Mouse (Mus musculus) myocyte (in vitro differentiated cells): ENCODE measurements around the gene Ppp1r13b. TPM values are rescaled to one million over a fixed set of nuclear protein-coding genes. Genes with fewer than 3 reads are reported as not detected.

ENCODE experiments used
- H3K27me3 ChIP-seq: one replicate; pipeline ENCODE4 v1.6.1; 2011; ENCODE audit not compliant: control insufficient read depth, insufficient read depth, insufficient read length
- H3K36me3 ChIP-seq: one replicate; pipeline ENCODE4 v1.6.1; 2011; ENCODE audit not compliant: control insufficient read depth, insufficient read depth
- H3K4me2 ChIP-seq: one replicate; pipeline ENCODE4 v1.6.1; 2011; ENCODE audit warnings: low read depth, control low read depth
- H3K4me3 ChIP-seq: one replicate; pipeline ENCODE4 v1.5.1; 2011; ENCODE audit warnings: mild to moderate bottlenecking, control low read depth, moderate library complexity
- H3K79me2 ChIP-seq: one replicate; pipeline ENCODE4 v1.6.1; 2011; ENCODE audit not compliant: control insufficient read depth, insufficient read depth
- H3ac ChIP-seq: one replicate; pipeline ENCODE4 v1.6.1; 2011; ENCODE audit not compliant: control insufficient read depth, insufficient read length
- CEBPB ChIP-seq: IDR thresholded peaks from 2 replicates; pipeline ENCODE4 v1.6.1; 2011; ENCODE audit warnings: mild to moderate bottlenecking, moderate library complexity; ENCODE audit not compliant: poor library complexity, insufficient read depth, severe bottlenecking
- E2F4 ChIP-seq: IDR thresholded peaks from one replicate; pipeline ENCODE4 v1.6.1; 2011; ENCODE audit warnings: mild to moderate bottlenecking, control low read depth, moderate library complexity; ENCODE audit not compliant: insufficient read depth
- MAX ChIP-seq: IDR thresholded peaks from one replicate; pipeline ENCODE4 v1.6.1; 2011; ENCODE audit warnings: low read depth, mild to moderate bottlenecking, control low read depth
- MYOD1 ChIP-seq, 3 experiments: IDR thresholded peaks; one replicate each; pipeline ENCODE4 v1.6.1; 2011; ENCODE audit warnings: control low read depth in 2 of 3, low read depth in 2 of 3, mild to moderate bottlenecking in 2 of 3, moderate library complexity in 1 of 3; ENCODE audit not compliant: insufficient read length in 2 of 3, control insufficient read depth in 1 of 3
- MYOG ChIP-seq, 3 experiments: IDR thresholded peaks; one replicate each; pipeline ENCODE4 v1.6.1; 2011; ENCODE audit warnings: control low read depth in 2 of 3, low read depth in 2 of 3, mild to moderate bottlenecking in 2 of 3; ENCODE audit not compliant: insufficient read length in 2 of 3, control insufficient read depth in 1 of 3, insufficient read depth in 1 of 3
- POLR2A ChIP-seq: IDR thresholded peaks from one replicate; pipeline ENCODE4 v1.6.1; 2011; ENCODE audit warnings: low read depth, mild to moderate bottlenecking, control low read depth, moderate library complexity; ENCODE audit not compliant: insufficient read length
- POLR2AphosphoS2 ChIP-seq: IDR thresholded peaks from one replicate; pipeline ENCODE4 v1.6.1; 2011; ENCODE audit warnings: low read depth, control low read depth; ENCODE audit not compliant: insufficient read length
- REST ChIP-seq: IDR thresholded peaks from one replicate; pipeline ENCODE4 v1.6.1; 2011; ENCODE audit warnings: mild to moderate bottlenecking, control low read depth, moderate library complexity; ENCODE audit not compliant: insufficient read depth, insufficient read length
- SRF ChIP-seq: IDR thresholded peaks from one replicate; pipeline ENCODE4 v1.6.1; 2011; ENCODE audit warnings: low read depth; ENCODE audit not compliant: control insufficient read depth, insufficient read length
- TCF12 ChIP-seq: IDR thresholded peaks from one replicate; pipeline ENCODE4 v1.6.1; 2011; ENCODE audit warnings: mild to moderate bottlenecking, control low read depth; ENCODE audit not compliant: poor library complexity, insufficient read depth, severe bottlenecking
- TCF3 ChIP-seq: IDR thresholded peaks from one replicate; pipeline ENCODE4 v1.6.1; 2011; ENCODE audit warnings: low read depth, control low read depth; ENCODE audit not compliant: insufficient read length
- USF1 ChIP-seq: IDR thresholded peaks from one replicate; pipeline ENCODE4 v1.6.1; 2011; ENCODE audit warnings: low read depth, mild to moderate bottlenecking, control low read depth, moderate library complexity
- polyA plus RNA-seq: library from polyadenylated mRNA; unstranded; fragments of >200 nt; fragmentation: generic; extraction: Trizol; gene quantifications from one replicate; pipeline ENCODE4 v1.2.1, GENCODE M21; 2012; ENCODE audit warnings: missing spikeins

Ppp1r13b gene
- polyA plus RNA-seq, 1 experiment: 7.4 TPM

- Histone ChIP-seq H3K36me3 (no peaks in the 10 kb centered on the region), H3K79me2 (peaks cover 51% of the 10 kb centered on the region), H3K4me3 (peak overlapping the region; percentile 57), H3ac (peak overlapping the region; percentile 57), H3K4me2 (peak overlapping the region; percentile 85), H3K27me3 (no peaks in the 10 kb centered on the region)
- TF ChIP-seq MYOG (IDR thresholded peaks at IDR 0.05; ENCODE audit: control insufficient read depth in 1 of 3, insufficient read depth in 1 of 3, insufficient read length in 2 of 3, low read depth in 2 of 3) (no peak), REST (no peak), MYOD1 (IDR thresholded peaks at IDR 0.05; ENCODE audit: control insufficient read depth in 1 of 3, insufficient read length in 2 of 3, low read depth in 2 of 3) (no peak), TCF12 (no peak), SRF (no peak), CEBPB (no peak), USF1 (no peak), MAX (no peak), TCF3 (no peak), POLR2AphosphoS2 (no peak), POLR2A (no peak), E2F4 (no peak)
These were observed 92.8 kb downstream of the Ppp1r13b start for GRCm38 (mm10) chr12:111814769-111815762.

DNA sequence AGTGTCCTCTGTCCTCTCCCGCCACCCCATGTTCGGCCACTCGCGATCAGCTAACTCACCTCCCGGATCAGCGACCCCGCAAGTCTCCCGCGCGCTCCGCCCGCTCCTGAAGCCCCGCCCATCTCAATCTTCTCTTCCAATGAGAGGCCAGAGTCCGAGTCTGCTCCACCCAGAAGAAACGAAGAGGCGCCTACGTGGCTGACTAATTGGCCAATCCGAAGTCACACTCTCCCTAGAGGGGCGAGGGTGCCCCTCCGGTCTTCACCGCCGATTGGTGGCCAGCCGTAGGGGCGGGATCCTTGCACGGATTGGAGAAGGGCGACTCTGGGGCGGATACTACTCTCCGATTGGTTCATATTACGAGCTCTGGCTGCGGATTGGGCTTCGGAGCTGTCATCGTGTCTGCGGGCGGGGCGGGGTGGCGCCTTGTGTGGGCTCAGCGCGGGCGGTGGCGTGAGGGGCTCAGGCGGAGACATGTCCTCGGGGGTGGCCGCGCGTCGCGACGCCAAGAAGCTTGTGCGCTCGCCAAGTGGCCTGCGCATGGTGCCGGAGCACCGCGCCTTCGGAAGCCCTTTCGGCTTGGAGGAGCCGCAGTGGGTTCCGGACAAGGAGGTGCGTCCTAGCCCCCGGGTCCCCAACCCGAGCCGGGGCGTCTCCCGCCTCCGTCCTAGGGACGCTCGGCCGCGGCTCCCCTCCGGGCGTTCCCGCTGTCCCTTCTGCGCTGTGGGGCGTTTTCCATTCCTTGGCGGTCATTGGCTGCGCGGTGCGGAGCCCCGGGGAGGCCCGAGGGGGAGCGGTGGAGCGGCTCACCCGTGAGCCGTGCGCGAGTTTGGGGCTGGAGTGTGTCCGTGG is 93.9 kb downstream of the Ppp1r13b start, which contains the start of the genes Xrcc3 and Zfyve21:
Gene Xrcc3 (minus strand): TSS at position 108 of the 852 bp plus-strand sequence.
Gene Zfyve21 (plus strand): TSS at position 405 of the 852 bp plus-strand sequence.
- peak within 1 kb of the TSS; percentile 95 for H3K4me2 ChIP-seq
- H3ac ChIP-seq: peak within 1 kb of the TSS; percentile 57
- peak within 1 kb of the TSS; percentile 57 for H3K4me3 ChIP-seq
- H3K27me3 ChIP-seq: no peaks in the 10 kb centered on the region
- TF ChIP-seq POLR2A (peak; percentile 92), MYOG (IDR thresholded peaks at IDR 0.05; ENCODE audit: control insufficient read depth in 1 of 3, insufficient read depth in 1 of 3, insufficient read length in 2 of 3, low read depth in 2 of 3) (peak in 1 of 3 experiments; percentile 13), REST (no peak), MYOD1 (IDR thresholded peaks at IDR 0.05; ENCODE audit: control insufficient read depth in 1 of 3, insufficient read length in 2 of 3, low read depth in 2 of 3) (peak in 1 of 3 experiments; percentile 19), TCF3 (no peak), SRF (peak; percentile 60), E2F4 (peak; percentile 78), POLR2AphosphoS2 (peak; percentile 95)
- H3K36me3 ChIP-seq: no peaks in the 10 kb centered on the region
- peaks cover 43% of the 10 kb centered on the region for H3K79me2 ChIP-seq

GRCm38 (mm10) chr12:111813111-111813765 is 94.7 kb downstream of the Ppp1r13b start:
- peak overlapping the region; percentile 57 for H3K4me3 ChIP-seq
- TF ChIP-seq USF1: no peak
- no peak for TF ChIP-seq MAX
- TF ChIP-seq E2F4: no peak
- TF ChIP-seq SRF: no peak
- TF ChIP-seq TCF3: no peak
- no peak for TF ChIP-seq TCF12
- TF ChIP-seq MYOG (IDR thresholded peaks at IDR 0.05; ENCODE audit: control insufficient read depth in 1 of 3, insufficient read depth in 1 of 3, insufficient read length in 2 of 3, low read depth in 2 of 3): no peak
- no peak for TF ChIP-seq REST
- TF ChIP-seq POLR2AphosphoS2: no peak
- no peak for TF ChIP-seq MYOD1 (IDR thresholded peaks at IDR 0.05; ENCODE audit: control insufficient read depth in 1 of 3, insufficient read length in 2 of 3, low read depth in 2 of 3)
- no peak for TF ChIP-seq CEBPB
- TF ChIP-seq POLR2A: no peak
- H3K36me3 ChIP-seq: no peaks in the 10 kb centered on the region
- H3K4me2 ChIP-seq: peak overlapping the region; percentile 95
- H3K79me2 ChIP-seq: peaks cover 38% of the 10 kb centered on the region
- no peaks in the 10 kb centered on the region for H3K27me3 ChIP-seq
- H3ac ChIP-seq: peak overlapping the region; percentile 57

- Histone ChIP-seq H3K27me3 (no peaks in the 10 kb centered on the region), H3K36me3 (no peaks in the 10 kb centered on the region), H3K79me2 (peaks cover 32% of the 10 kb centered on the region), H3ac (peak overlapping the region; percentile 57), H3K4me3 (peak overlapping the region; percentile 57), H3K4me2 (peak overlapping the region; percentile 95)
- peak; percentile 71 for TF ChIP-seq POLR2AphosphoS2
- TF ChIP-seq E2F4: no peak
- no peak for TF ChIP-seq MYOD1 (IDR thresholded peaks at IDR 0.05; ENCODE audit: control insufficient read depth in 1 of 3, insufficient read length in 2 of 3, low read depth in 2 of 3)
These were observed 95.3 kb downstream of the Ppp1r13b start for GRCm38 (mm10) chr12:111812611-111813010.
